Mouse (Mus musculus) lung, adult 2 months (tissue): ENCODE data around the gene A830018L16Rik.

Experiments used
- CTCF ChIP-seq: fragments of 200-500 bp; IDR thresholded peaks from 2 replicates; pipeline ENCODE4 v1.5.1; 2011; ENCODE audit warnings: mild to moderate bottlenecking, low read length, control low read depth; ENCODE audit not compliant: insufficient read depth
- POLR2A ChIP-seq: fragments of 200-500 bp; IDR thresholded peaks from 2 replicates; pipeline ENCODE4 v1.6.1; 2011; ENCODE audit warnings: low read depth, mild to moderate bottlenecking, control low read depth, low read length, borderline replicate concordance; ENCODE audit errors: extremely low read depth

DNA sequence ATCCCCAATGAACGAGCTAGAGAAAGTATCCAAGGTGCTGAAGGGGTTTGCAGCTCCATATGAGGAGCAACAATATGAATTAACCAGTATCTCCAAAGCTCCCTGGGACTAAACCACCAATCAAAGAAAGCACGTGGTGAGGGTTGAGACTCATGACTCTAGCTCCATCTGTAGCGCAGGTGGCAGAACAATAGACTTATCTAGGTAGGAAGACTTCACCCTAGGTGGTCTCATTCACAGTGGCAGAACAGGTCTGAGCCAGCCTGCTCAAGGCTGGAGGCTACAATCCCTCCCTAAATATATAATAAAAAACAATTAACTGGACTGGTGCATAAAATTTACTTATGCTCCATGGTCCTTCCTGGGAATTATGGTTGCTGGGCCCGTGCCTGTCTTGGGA is 18.5 kb upstream of the A830018L16Rik start:
- no peak for TF ChIP-seq CTCF
- TF ChIP-seq POLR2A: no peak
